Mouse (Mus musculus) heart, postnatal 14 days (tissue): ENCODE results near the gene Gpr84. TPM values are rescaled to one million over a fixed set of nuclear protein-coding genes. Genes with fewer than 3 reads are reported as not detected.

Experiments
- DNase-seq, 2 experiments: peaks; one replicate each; pipeline ENCODE4 v3.0.0; 2021 to 2022
- intact Hi-C: fragments of 180-260 bp; cut with DNase I; formaldehyde crosslinking; loops from one replicate; pipeline ENCODE4 v1.15.1; 2025
- total RNA-seq, 2 experiments: library from RNA; stranded (reverse); gene quantifications; 2 replicates each; pipeline ENCODE4 v1.2.3; 2021

Gpr84 gene
- total RNA-seq, 2 experiments from 2014 or later: not detected

- DNase-seq: no peak
- intact Hi-C loops: no loop called here
These were observed 28.4 kb upstream of the Gpr84 start for GRCm38 (mm10) chr15:103338829-103339165.

GRCm38 (mm10) chr15:103336996-103337667 lies 26.7 kb upstream of the Gpr84 start:
- intact Hi-C loops: no loop called here
- no peak for DNase-seq

- intact Hi-C loops: no loop called here
- no peak for DNase-seq
These were observed 25.2 kb upstream of the Gpr84 start for GRCm38 (mm10) chr15:103335488-103336235.

- intact Hi-C loops: no loop called here
- DNase-seq: no peak
These were observed 24.6 kb upstream of the Gpr84 start for GRCm38 (mm10) chr15:103335040-103335439.

GRCm38 (mm10) chr15:103334194-103334593 lies 23.8 kb upstream of the Gpr84 start:
- intact Hi-C loops: no loop called here
- no peak for DNase-seq

- no peak for DNase-seq
- intact Hi-C loops: no loop called here
These were observed 23.3 kb upstream of the Gpr84 start for GRCm38 (mm10) chr15:103333738-103334137.

DNA sequence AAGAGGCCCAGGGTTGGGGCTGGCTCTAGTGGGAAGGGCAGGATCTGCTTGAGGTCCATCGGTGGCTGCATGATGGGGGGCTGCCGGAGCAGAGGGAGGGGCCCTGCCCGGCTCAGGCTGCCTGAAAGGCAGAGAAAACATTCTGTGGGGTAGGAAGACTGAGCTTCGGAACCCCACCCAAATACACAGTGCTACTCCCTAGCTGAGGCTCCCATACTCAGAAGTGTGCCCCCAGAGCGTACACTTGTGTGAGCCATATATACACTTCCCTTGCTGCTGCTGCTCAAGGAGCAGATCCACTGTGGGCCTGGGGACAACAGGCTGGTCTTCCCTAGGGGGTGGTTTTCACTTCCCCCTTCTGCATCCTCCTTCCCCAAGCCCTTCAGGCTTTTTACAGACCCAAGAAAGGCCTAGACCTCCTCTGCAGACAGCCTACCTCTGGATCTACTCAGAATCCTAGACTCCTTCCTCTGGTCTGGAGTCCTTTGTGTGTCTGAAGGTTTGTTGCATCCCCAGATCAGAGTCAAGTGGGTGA lies 22.7 kb upstream of the Gpr84 start:
- intact Hi-C loops: no loop called here
- DNase-seq: no peak

- peak; percentile 94 to 95 for DNase-seq
- intact Hi-C loops: no loop called here
These were observed 13.2 kb upstream of the Gpr84 start for GRCm38 (mm10) chr15:103323455-103324247.

DNA sequence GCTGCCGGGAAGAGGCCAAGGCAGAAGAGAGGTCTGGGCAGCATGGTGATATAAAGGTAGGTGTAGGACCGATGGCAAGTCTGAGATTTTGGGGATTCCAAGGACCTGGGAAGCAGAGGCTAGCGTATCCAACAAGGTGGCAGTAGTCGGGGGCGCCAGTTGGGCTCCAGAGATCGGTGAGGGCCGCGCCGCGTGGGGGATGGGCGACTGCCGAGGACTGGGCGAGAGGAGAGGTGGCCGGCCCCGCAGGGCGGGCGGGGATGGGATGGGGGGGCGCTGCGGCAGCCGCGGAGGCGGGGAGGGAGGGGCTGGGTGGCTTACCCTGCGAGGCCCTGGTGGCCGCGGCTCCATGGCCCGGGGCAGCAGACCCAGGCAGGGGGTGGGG lies 12.7 kb upstream of the Gpr84 start:
- intact Hi-C loops: no loop called here
- no peak for DNase-seq

- intact Hi-C loops: no loop called here
- no peak for DNase-seq
These were observed 12.0 kb upstream of the Gpr84 start for GRCm38 (mm10) chr15:103322396-103322795.

GRCm38 (mm10) chr15:103321076-103321475 lies 10.7 kb upstream of the Gpr84 start:
- intact Hi-C loops: no loop called here
- peak; percentile 49 to 71 for DNase-seq

GRCm38 (mm10) chr15:103318201-103318816 lies 7.9 kb upstream of the Gpr84 start:
- DNase-seq: peak in 1 of 2 experiments; percentile 60
- intact Hi-C loops: no loop called here

GRCm38 (mm10) chr15:103317731-103318130 lies 7.3 kb upstream of the Gpr84 start:
- intact Hi-C loops: no loop called here
- DNase-seq: no peak

DNA sequence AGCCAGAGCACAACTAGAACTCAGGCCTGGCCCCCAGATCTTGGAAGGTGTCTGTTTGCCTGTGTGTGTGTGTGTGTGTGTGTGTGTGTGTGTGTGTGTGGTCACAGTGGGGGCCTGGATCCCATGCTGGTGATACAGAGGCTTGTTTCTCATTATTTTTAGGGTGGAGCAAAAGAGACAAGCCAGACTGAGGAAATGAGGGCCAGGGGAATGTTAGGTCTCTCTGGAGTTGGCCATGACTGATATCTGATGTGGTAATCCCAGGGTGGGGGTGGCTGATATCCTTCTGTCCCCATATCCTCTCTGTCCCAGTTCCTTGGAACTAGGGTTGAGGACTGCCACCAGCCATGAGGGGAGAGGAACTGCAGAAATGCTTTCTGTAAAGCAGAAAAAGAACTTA lies 6.7 kb upstream of the Gpr84 start:
- intact Hi-C loops: no loop called here
- no peak for DNase-seq

GRCm38 (mm10) chr15:103315979-103316776 lies 5.8 kb upstream of the Gpr84 start:
- intact Hi-C loops: no loop called here
- DNase-seq: peak; percentile 82 to 83

GRCm38 (mm10) chr15:103315011-103315502 lies 4.6 kb upstream of the Gpr84 start:
- peak; percentile 88 to 92 for DNase-seq
- intact Hi-C loops: no loop called here

DNA sequence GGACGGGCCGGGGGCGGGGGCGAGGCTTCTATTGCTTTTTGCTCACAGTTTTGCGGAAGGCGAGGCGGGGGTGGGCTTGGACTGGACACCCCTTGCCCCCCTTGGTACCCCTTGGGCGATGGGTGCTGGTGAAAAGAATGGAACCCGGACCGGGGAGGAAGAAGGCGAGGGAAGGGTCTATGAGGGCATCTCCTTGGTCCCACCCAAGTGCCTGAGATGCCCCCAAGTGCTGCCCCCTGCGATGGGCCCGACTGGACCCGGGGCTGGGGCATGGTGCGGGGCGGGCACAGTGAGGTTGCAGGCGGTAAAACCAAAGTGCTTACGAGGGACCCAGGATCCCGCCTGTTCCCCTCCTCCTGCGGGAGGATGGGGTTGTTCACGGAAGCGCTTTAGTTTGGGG lies 3.8 kb upstream of the Gpr84 start:
- DNase-seq: no peak
- intact Hi-C loops: no loop called here

DNA sequence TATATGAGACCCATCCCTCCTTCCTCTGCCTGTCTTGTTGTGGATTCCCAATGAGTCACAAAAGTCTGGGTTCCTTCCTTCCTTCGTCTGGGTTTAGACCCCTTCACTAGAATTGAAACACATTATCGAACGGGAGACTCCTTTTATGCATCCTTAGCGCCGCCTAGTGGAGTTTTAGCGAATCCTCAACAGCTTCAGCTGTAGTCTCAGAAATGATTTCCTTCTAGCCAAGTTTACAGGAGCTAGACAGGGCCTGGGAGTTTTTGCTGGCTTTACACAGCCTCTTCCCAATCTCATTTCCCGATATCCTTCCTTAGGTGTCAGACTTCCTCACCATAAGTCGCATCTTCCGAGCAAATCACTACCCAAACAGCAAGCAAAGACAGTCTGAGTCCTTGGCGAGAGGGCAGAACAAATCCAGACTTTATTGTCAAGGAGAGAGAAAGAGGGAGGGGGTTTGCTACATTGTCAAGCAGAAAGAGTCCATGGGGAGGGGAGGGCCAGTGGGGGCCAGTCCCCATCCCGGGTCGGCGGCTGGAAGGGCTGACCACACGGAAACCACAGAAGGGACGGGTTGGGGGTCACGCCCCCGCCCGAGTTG lies 3.2 kb upstream of the Gpr84 start:
- peak; percentile 38 to 69 for DNase-seq
- intact Hi-C loops: no loop called here

DNA sequence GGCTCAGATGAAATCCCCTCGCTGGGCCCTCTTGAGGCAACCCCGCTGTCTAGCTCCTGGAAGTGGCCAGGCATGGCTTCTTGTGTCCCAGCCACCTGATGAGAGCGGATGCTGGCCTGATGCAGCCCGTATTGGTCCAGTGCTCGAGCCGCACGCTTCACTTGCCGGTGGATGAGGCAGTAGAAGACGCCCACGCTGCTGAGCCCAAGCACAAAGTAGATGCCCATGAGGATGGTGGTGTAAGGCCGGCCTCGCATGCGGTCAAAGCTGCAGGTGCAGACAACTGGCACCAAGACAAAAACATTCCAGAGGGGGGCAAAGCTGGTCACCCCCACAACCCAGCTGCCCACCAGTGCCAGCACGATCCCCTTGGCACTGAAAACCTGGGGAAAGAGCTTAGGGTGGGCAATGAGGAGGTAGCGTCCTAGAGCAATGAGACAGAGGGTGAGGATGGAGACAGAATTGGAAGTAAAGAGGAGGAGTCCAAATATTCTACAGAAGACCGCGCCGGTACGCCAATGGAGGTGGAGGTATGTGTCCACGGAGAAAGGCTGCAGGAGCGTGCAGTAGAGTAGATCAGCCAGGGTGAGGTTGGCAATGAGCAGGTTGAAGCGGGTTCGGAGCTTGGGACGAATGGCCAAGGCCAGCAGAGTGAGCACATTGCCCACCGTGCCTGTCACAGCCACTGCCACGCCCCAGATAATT lies 1.4 kb downstream of the Gpr84 start:
- no peak for DNase-seq
- intact Hi-C loops: loop anchor here (5.0 kb wide), 2 partner anchors 37 to 322 kb away; partner anchors contain the start of gene Copz1
